Mouse (Mus musculus) spleen, adult 12 weeks (tissue): ENCODE data around the gene H2al2a.
"Not testable (repeated sequence)": the region's sequence is repeated elsewhere in the genome, so short reads cannot be mapped to it uniquely, and the experiment has no call there.

ENCODE experiments used
- DNase-seq: peaks from one replicate; pipeline ENCODE4 v3.0.0; 2022; ENCODE audit warnings: low spot score

H2al2a gene

GRCm38 (mm10) chr2:17975601-17976327 is 21.0 kb downstream of the H2al2a start:
- no peak for DNase-seq

DNA sequence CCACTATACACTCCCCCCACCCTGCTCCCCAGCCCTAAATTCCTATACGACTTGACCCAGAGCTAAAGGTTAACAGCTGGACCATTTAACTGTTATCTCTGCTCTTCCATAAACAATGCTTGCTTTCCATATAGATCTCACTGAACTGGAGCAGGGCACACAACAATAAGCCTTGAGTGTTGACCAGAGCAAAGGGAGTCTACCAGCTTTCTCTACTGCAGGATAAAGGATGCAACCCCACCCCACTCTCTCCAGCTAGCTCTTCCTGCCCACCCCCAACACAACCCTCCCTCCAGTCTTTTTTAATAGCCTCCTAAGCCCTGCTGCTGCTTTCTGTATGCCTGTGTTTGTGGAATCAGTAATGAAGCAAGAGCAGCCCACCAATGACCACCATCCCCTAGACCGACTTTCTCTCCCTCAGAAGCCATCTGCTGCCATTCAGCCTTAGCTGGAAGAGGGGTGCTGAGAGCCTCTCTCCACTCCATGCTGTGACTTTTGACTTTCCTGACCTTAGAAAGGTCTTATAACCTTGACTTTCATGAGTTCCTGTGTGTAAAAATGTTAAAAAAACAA is 22.8 kb downstream of the H2al2a start:
- no peak for DNase-seq

GRCm38 (mm10) chr2:17973246-17973645 is 23.5 kb downstream of the H2al2a start:
- no peak for DNase-seq

DNA sequence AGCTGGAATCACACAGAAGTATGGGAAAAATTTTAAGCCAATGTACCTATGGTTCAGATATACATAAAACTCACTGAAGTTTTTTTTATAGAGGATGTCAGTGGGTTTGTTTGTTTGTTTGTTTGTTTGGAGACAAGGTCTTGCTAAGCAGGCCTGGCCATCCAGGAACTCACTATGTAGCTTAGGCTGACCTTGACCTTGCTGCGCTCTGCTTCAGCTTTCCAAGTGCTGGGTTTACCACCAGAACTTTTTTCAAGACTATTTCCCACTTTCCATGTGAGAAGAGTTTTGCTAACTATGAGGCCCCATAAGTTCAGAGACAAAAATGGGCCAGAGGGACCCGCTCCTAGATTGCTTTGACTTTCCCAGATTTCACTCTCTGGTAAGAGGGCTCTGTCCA is 23.9 kb downstream of the H2al2a start:
- DNase-seq, result no peak

- no peak for DNase-seq
Measured at GRCm38 (mm10) chr2:17971407-17971806, 25.4 kb downstream of the H2al2a start.

GRCm38 (mm10) chr2:17970662-17971061 is 26.1 kb downstream of the H2al2a start:
- DNase-seq, result no peak

- DNase-seq, result no peak
Measured at GRCm38 (mm10) chr2:17970187-17970586, 26.6 kb downstream of the H2al2a start.

DNA sequence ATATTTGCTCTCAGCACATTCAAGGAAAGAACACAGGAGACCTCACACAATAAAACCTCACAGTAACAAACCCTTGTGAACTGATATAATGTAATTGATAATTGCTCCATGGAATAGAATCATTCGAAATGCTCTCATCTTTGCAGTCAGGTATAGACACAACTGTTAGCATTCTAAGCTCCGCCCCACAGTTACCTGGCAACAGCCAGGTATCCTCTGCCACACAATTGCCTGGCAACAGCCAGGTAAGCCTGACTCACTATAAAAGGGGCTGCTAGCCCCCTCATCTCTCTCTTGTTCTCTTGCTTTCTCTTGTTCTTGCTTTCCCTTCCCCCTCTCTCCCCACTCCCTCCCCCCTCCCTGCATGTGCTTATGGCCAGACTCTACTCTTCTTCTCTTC is 28.2 kb downstream of the H2al2a start:
- no peak for DNase-seq

- DNase-seq, result not testable (repeated sequence)
Measured at GRCm38 (mm10) chr2:17968037-17968436, 28.7 kb downstream of the H2al2a start.

DNA sequence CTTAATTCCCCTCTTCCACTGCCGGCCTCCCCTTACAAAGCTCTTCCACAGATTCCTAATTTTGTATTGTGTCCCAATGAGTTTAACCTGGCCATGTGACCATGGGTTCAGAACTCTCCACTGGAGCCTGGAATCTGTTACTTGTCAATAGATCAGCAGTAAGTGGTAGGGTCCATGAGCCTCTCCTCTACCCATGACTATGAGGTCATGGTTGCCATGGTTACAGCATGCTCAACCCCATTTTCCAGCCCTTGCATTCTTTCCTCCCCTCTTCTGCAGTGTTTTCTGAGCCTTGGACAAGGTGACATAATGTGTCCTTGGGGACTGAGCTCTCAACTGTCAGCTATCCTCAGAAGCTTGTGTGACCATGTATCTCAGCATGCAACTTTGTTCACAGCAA is 37.3 kb downstream of the H2al2a start:
- DNase-seq, result no peak

- no peak for DNase-seq
Measured at GRCm38 (mm10) chr2:17946875-17947274, 49.9 kb downstream of the H2al2a start.
